Mouse (Mus musculus) large intestine, adult 2 months (tissue): ENCODE results near the gene Gm19935. TPM values are rescaled to one million over a fixed set of nuclear protein-coding genes. Genes with fewer than 3 reads are reported as not detected.

Source experiments
- DNase-seq: peaks from one replicate; pipeline ENCODE4 v3.0.0-alpha.2; 2012; ENCODE audit warnings: low read depth, low spot score
- WGBS: fragments of 180-500 bp; shearing (Covaris S2); methylation state at CpG from one replicate; pipeline ENCODE4 v1.1.7; 2018; 5-methylcytosine and 5-hydroxymethylcytosine counted together
- polyA plus RNA-seq: library from polyadenylated mRNA; depleted of rRNA; stranded (reverse); fragments of >200 nt; gene quantifications from 2 replicates; pipeline ENCODE4 v1.2.3, GENCODE M21; 2012; rRNA removed

The Gm19935 gene
- polyA plus RNA-seq: 0.09 and 0.12 TPM in 2 replicates

- no peak for DNase-seq
- 49% methylated on average over 2 of the region's 2 CpGs for WGBS
Measured at GRCm38 (mm10) chr8:90817293-90817692, at the start of gene Gm19935. Gene Gm19935, minus strand, starts transcription at chr8:90817393.

DNA sequence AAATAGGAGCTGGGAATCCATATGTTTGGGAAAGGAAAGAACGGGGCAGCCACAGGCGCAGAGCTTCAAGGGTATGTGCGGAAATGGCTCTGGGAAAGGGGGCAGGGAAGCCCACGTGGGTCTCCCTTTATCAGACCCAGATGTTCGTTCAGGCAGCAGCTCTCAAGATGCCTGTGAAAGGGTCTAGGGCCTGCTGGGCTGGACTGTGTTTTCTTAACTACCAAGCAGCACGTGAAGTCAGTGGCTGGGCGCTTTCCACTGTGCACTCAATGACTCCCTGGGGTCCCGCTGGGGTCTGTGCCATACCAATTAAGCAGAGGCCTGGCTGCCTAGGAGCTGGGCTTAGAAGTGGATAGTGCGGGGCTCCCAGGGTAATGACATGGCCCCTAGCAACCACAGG is 44.8 kb upstream of the Gm19935 start:
- DNase-seq: no peak
- 72% methylated on average over 9 of the region's 9 CpGs for WGBS

DNA sequence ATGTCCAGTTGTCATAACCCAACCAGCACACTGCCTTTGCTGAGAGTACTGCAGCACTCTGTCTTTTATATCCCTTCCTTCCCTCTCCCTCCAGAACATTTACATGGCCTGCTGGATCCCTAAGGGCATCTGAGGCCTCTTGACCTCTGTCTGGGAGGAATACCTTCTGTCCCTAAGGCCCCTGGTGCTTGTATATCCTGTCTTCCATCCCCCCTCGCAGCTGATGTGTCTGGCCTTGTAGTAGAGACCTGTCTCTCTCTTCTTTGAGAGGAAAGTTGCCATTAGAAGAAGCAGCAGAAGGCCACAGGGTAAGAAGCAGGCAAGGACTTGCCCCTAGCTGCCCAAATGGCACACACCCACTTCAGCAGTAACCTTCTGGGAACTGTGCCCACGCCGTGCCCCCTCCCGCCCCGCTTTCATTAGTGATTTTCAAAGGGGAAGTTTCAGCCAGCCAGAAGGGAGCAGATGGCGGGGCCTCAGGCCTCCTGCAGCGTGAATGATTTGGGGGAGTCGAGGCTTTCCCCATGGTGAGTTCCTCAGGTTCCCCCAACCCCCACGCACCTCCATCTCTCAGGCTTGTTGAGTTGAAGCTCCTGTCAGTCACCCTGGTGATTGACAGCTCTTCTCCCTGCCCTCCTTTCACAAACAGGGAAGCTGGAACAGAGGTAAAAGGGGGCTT is 44.2 kb upstream of the Gm19935 start:
- WGBS: 49% methylated on average over 9 of the region's 9 CpGs
- no peak for DNase-seq

- WGBS: 100% methylated on average over 2 of the region's 2 CpGs
- no peak for DNase-seq
Measured at GRCm38 (mm10) chr8:90858071-90858470, 40.9 kb upstream of the Gm19935 start.

DNA sequence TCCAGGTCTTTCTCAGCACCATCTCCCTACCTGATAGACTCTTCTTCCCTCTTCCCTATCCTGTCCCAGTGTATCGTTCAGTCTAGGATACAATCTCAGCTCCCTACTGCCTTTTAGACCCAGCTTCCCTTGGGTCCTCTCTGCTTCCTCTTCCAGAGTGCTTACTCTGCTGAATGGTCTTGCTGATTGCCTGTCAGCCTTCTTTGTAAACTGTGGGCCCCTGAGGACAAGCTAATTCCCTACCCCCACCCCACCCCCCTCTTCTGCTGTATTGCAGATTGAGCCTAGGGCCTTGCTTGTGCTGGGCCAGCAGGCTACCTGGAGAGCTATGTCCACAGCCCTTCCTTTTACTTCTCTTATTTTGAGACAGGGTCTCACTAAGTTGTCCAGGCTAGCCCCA is 39.8 kb upstream of the Gm19935 start:
- 82% methylated on average over 1 of the region's 1 CpGs for WGBS
- no peak for DNase-seq

- DNase-seq: no peak
- WGBS: 95% methylated on average over 3 of the region's 3 CpGs
Measured at GRCm38 (mm10) chr8:90856171-90856570, 39.0 kb upstream of the Gm19935 start.

DNA sequence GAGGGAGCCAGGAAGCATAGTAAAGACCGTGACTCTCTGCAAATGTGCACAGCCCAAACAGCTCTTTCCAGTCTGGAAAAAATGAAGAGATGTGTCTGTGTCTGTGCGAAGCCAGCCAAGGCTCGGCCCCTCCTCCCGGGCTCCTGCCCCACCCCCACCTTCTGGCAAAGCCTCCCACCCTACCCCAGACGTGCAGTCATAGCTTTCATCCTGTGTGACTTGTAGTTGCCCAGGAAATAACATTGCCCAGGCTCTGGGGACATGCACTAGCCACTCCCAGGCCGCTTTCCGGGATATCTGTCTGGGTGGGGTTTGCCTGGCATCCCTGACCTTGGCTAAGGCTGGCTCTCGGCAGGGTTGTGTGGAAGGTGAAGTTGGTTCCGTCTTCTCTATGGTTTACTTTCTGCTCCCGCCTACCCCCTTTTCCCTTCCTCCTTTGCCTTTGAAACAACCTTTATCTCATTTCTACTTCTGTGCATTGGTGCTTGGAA is 37.5 kb upstream of the Gm19935 start:
- 14% methylated on average over 10 of the region's 10 CpGs for WGBS
- no peak for DNase-seq

DNA sequence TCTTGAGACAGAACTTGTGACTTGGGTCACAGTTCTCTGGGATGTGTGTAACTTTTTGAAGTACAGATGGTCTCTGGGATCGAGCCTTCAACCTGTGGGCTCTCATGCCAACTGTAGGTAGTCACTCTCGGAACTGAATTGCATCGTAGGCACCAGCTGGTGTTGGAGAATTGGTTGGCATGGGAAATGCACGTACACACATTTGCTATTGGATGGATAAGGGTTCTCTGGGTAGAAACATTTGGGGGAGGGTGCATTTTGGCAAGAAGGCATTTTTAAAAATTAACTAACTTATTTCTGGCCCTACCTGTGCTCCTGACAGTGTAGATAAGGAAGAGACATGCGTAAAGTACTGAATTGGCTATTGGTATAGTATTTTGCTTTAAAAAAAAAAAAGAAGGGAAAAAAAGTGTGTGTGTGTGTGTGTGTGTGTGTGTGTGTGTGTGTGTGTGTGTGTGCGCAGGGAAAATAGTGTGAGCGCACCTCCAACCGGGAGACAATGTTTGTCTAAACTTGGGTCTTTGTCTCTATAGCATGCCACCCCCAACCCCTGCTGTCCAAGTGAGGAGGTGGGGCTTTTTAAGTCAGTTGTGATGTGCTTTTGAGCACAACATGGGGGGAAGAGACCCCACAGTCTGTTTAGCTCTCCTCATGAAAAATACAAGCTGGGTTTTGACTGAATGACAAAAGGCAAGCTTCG is 36.9 kb upstream of the Gm19935 start:
- no peak for DNase-seq
- WGBS: 61% methylated on average over 9 of the region's 9 CpGs

- 87% methylated on average over 8 of the region's 8 CpGs for WGBS
Measured at GRCm38 (mm10) chr8:90851544-90851943, 34.4 kb upstream of the Gm19935 start.

GRCm38 (mm10) chr8:90849462-90850050 is 32.4 kb upstream of the Gm19935 start:
- no peak for DNase-seq
- 80% methylated on average over 11 of the region's 11 CpGs for WGBS

More at GRCm38 (mm10) chr8:90851544-90851943, 34.4 kb upstream of the Gm19935 start:
- no peak for DNase-seq

DNA sequence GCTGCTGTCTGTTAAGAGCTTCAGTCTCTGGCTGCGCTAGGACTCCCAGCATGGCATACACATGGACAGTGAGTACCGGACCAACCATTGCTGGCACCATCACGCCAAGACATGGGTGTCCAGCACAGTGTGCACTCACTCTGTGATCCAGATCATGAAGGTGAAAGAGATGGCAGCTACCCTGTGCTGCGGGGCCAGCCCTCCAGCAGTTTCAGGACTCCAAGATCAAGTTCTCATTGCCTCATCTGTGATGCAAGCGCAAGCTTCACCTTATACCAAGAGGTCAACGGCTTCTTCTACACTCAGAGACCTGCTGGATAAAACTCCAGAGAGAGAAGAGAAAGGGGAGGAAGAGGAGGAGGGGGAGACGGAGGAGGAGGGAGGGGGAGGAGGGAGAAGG is 30.8 kb upstream of the Gm19935 start:
- 91% methylated on average over 7 of the region's 7 CpGs for WGBS
- no peak for DNase-seq

GRCm38 (mm10) chr8:90844179-90844967 is 27.2 kb upstream of the Gm19935 start:
- no peak for DNase-seq
- WGBS: 89% methylated on average over 9 of the region's 9 CpGs

DNA sequence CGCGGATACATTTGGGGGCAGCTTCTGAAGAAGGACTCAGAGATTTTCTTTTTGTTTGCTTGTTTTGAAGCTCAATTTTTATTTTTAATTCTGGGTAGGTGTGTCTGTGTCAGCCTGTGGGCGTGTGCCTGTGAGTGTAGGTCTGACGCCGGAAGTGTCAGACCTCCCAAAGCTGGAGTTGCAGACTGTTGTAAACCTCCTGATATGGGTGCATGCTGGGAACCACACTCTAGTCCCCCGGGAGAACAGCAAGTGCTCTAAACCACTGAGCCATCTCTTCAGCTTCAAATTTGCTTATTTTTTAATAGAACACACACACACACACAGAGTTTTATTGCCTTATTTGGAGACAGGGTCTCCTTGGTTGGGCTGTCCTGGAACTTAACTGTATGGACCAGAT is 25.9 kb upstream of the Gm19935 start:
- WGBS: 76% methylated on average over 6 of the region's 6 CpGs
- no peak for DNase-seq

DNA sequence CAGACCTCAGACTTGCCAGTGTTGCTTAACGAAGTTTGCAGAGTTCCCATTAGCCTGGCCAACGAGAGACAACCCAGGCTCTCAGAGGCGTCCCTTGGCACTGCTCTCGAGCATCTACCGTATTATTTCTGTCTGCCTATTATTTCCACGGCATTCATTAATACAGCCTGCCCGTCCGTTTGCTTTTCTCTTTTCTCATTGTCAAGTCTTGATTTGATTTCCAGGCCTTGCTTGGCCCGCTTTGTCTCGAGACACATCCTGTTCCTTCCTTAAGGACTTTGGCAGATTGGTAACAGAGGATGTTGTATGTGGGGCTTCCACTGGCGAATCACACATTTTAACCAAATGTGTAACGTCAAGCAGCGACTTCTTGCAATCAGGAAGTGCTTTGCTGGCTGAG is 24.1 kb upstream of the Gm19935 start:
- WGBS: 74% methylated on average over 13 of the region's 13 CpGs
- DNase-seq: no peak

- 66% methylated on average over 11 of the region's 11 CpGs for WGBS
- DNase-seq: no peak
Measured at GRCm38 (mm10) chr8:90839725-90840714, 22.8 kb upstream of the Gm19935 start.

DNA sequence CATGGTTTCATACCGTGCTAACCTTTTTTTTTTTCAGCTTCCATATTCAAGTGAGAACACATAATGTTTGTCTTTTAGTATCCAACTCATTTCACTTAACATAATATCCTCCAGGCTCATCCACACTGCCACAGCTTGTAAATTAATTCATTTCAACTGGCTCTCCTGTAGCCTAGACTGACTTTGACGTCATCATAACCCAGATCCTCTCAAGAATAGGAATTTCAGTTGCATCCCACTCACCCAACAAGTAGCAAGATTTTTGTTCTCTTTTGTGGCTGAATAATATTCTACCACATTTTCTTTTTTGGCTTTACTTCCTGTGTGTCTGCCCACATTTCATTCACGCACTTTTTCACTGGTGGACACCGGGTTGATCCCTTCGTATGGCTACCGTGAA is 20.2 kb upstream of the Gm19935 start:
- WGBS: 86% methylated on average over 6 of the region's 6 CpGs
- no peak for DNase-seq

DNA sequence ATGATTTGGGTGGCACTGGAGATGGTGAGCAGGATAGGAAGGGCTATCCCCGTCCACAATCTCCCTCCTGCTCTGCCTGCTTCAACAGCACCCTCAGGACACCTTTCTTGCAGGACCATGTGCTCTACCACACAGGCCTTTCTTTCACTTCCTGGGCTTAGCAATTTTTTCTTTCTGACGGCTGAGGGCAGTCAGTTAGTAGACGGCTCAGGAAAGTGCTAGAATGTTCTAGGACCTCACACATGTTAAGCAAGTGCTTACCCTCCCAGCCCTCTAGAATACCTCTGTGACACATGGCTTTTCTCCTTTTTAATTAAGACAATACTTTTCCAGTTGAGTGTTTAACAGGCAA is 17.1 kb upstream of the Gm19935 start:
- WGBS: 84% methylated on average over 3 of the region's 3 CpGs

GRCm38 (mm10) chr8:90833628-90834320 is 16.6 kb upstream of the Gm19935 start:
- WGBS: 63% methylated on average over 6 of the region's 6 CpGs
- DNase-seq: no peak

More for the DNA sequence above, 17.1 kb upstream of the Gm19935 start:
- no peak for DNase-seq
